Mouse (Mus musculus): ENCODE results near the gene Elmo1. TPM values are rescaled to one million over a fixed set of nuclear protein-coding genes. Genes with fewer than 3 reads are reported as not detected.

The Elmo1 gene
- polyA plus RNA-seq, 1 experiment from 2014 or later: 19.2 TPM

GRCm38 (mm10) chr13:20185034-20185846 is 94.8 kb downstream of the Elmo1 start:
- peaks cover 28% of the 10 kb centered on the region for H3K4me1 ChIP-seq (replicated peaks)
- WGBS: 94% methylated on average over 20 of the region's 20 CpGs
- H3K36me3 ChIP-seq: no peaks in the 10 kb centered on the region
- H3K27ac ChIP-seq: no peak overlapping the region
- H3K4me3 ChIP-seq: no peak overlapping the region
- H3K27me3 ChIP-seq (ENCODE audit: insufficient read depth, poor library complexity, severe bottlenecking): no peaks in the 10 kb centered on the region
- no peaks in the 10 kb centered on the region for H3K9me3 ChIP-seq
- DNase-seq (ENCODE audit: low spot score): no peak

- H3K4me3 ChIP-seq: no peak overlapping the region
- no peak for DNase-seq (ENCODE audit: low spot score)
- WGBS: 75% methylated on average over 4 of the region's 4 CpGs
- no peak overlapping the region for H3K27ac ChIP-seq
- H3K9me3 ChIP-seq: no peaks in the 10 kb centered on the region
- peaks cover 28% of the 10 kb centered on the region for H3K4me1 ChIP-seq (replicated peaks)
- no peaks in the 10 kb centered on the region for H3K27me3 ChIP-seq (ENCODE audit: insufficient read depth, poor library complexity, severe bottlenecking)
- no peaks in the 10 kb centered on the region for H3K36me3 ChIP-seq
These were observed 95.4 kb downstream of the Elmo1 start for GRCm38 (mm10) chr13:20185847-20186213.

- WGBS: 79% methylated on average over 2 of the region's 2 CpGs
- peaks cover 20% of the 10 kb centered on the region for H3K4me1 ChIP-seq (replicated peaks)
These were observed 97.3 kb downstream of the Elmo1 start for GRCm38 (mm10) chr13:20187647-20188046.

GRCm38 (mm10) chr13:20192009-20192584 is 101.7 kb downstream of the Elmo1 start:
- Histone ChIP-seq H3K4me1 (replicated peaks) (no peaks in the 10 kb centered on the region), H3K36me3 (no peaks in the 10 kb centered on the region), H3K9me3 (no peaks in the 10 kb centered on the region), H3K4me3 (no peak overlapping the region), H3K27me3 (ENCODE audit: insufficient read depth, poor library complexity, severe bottlenecking) (no peaks in the 10 kb centered on the region), H3K27ac (no peak overlapping the region)
- 85% methylated on average over 6 of the region's 6 CpGs for WGBS
- no peak for DNase-seq (ENCODE audit: low spot score)

More at GRCm38 (mm10) chr13:20187647-20188046, 97.3 kb downstream of the Elmo1 start:
- Histone ChIP-seq H3K27ac (no peak overlapping the region), H3K4me3 (no peak overlapping the region), H3K9me3 (no peaks in the 10 kb centered on the region), H3K36me3 (no peaks in the 10 kb centered on the region), H3K27me3 (ENCODE audit: insufficient read depth, poor library complexity, severe bottlenecking) (no peaks in the 10 kb centered on the region)
- no peak for DNase-seq (ENCODE audit: low spot score)

- Histone ChIP-seq H3K36me3 (no peaks in the 10 kb centered on the region), H3K27me3 (ENCODE audit: insufficient read depth, poor library complexity, severe bottlenecking) (no peaks in the 10 kb centered on the region), H3K27ac (no peak overlapping the region), H3K4me3 (no peak overlapping the region), H3K4me1 (replicated peaks) (no peaks in the 10 kb centered on the region), H3K9me3 (no peaks in the 10 kb centered on the region)
- WGBS: 71% methylated on average over 2 of the region's 2 CpGs
- DNase-seq (ENCODE audit: low spot score): no peak
These were observed 110.2 kb downstream of the Elmo1 start for GRCm38 (mm10) chr13:20200582-20200981.

- Histone ChIP-seq H3K27ac (no peak overlapping the region), H3K4me1 (replicated peaks) (no peaks in the 10 kb centered on the region), H3K27me3 (ENCODE audit: insufficient read depth, poor library complexity, severe bottlenecking) (no peaks in the 10 kb centered on the region), H3K4me3 (no peak overlapping the region), H3K36me3 (no peaks in the 10 kb centered on the region), H3K9me3 (no peaks in the 10 kb centered on the region)
- DNase-seq (ENCODE audit: low spot score): no peak
- WGBS: 92% methylated on average over 4 of the region's 4 CpGs
These were observed 112.2 kb downstream of the Elmo1 start for GRCm38 (mm10) chr13:20202617-20203016.

- H3K4me3 ChIP-seq: no peak overlapping the region
- no peak overlapping the region for H3K27ac ChIP-seq
- H3K4me1 ChIP-seq (replicated peaks): no peaks in the 10 kb centered on the region
- no peaks in the 10 kb centered on the region for H3K9me3 ChIP-seq
- DNase-seq (ENCODE audit: low spot score): no peak
- no peaks in the 10 kb centered on the region for H3K27me3 ChIP-seq (ENCODE audit: insufficient read depth, poor library complexity, severe bottlenecking)
- no peaks in the 10 kb centered on the region for H3K36me3 ChIP-seq
These were observed 113.8 kb downstream of the Elmo1 start for GRCm38 (mm10) chr13:20204165-20204564.

- Histone ChIP-seq H3K4me1 (replicated peaks) (no peaks in the 10 kb centered on the region), H3K4me3 (no peak overlapping the region), H3K36me3 (no peaks in the 10 kb centered on the region), H3K9me3 (no peaks in the 10 kb centered on the region), H3K27ac (no peak overlapping the region), H3K27me3 (ENCODE audit: insufficient read depth, poor library complexity, severe bottlenecking) (no peaks in the 10 kb centered on the region)
- DNase-seq (ENCODE audit: low spot score): no peak
- 91% methylated on average over 12 of the region's 12 CpGs for WGBS
These were observed 114.8 kb downstream of the Elmo1 start for GRCm38 (mm10) chr13:20205007-20205745.

GRCm38 (mm10) chr13:20205746-20206145 is 115.3 kb downstream of the Elmo1 start:
- Histone ChIP-seq H3K27me3 (ENCODE audit: insufficient read depth, poor library complexity, severe bottlenecking) (no peaks in the 10 kb centered on the region), H3K4me3 (no peak overlapping the region), H3K9me3 (no peaks in the 10 kb centered on the region), H3K27ac (no peak overlapping the region), H3K4me1 (replicated peaks) (no peaks in the 10 kb centered on the region), H3K36me3 (no peaks in the 10 kb centered on the region)
- no peak for DNase-seq (ENCODE audit: low spot score)
- WGBS: 91% methylated on average over 2 of the region's 2 CpGs

- peak; percentile 9 for DNase-seq (ENCODE audit: low spot score)
- no peaks in the 10 kb centered on the region for H3K9me3 ChIP-seq
- no peaks in the 10 kb centered on the region for H3K4me1 ChIP-seq (replicated peaks)
- H3K27ac ChIP-seq: no peak overlapping the region
- 64% methylated on average over 5 of the region's 5 CpGs for WGBS
- H3K4me3 ChIP-seq: no peak overlapping the region
- no peaks in the 10 kb centered on the region for H3K36me3 ChIP-seq
- no peaks in the 10 kb centered on the region for H3K27me3 ChIP-seq (ENCODE audit: insufficient read depth, poor library complexity, severe bottlenecking)
These were observed 116.7 kb downstream of the Elmo1 start for GRCm38 (mm10) chr13:20207126-20207525.

GRCm38 (mm10) chr13:20207950-20208642 is 117.7 kb downstream of the Elmo1 start:
- 57% methylated on average over 7 of the region's 7 CpGs for WGBS
- H3K27me3 ChIP-seq (ENCODE audit: insufficient read depth, poor library complexity, severe bottlenecking): no peaks in the 10 kb centered on the region
- H3K4me3 ChIP-seq: no peak overlapping the region
- no peaks in the 10 kb centered on the region for H3K36me3 ChIP-seq
- no peaks in the 10 kb centered on the region for H3K4me1 ChIP-seq (replicated peaks)
- H3K27ac ChIP-seq: no peak overlapping the region
- no peak for DNase-seq (ENCODE audit: low spot score)
- no peaks in the 10 kb centered on the region for H3K9me3 ChIP-seq

- H3K27me3 ChIP-seq (ENCODE audit: insufficient read depth, poor library complexity, severe bottlenecking): no peaks in the 10 kb centered on the region
- no peaks in the 10 kb centered on the region for H3K9me3 ChIP-seq
- H3K4me3 ChIP-seq: no peak overlapping the region
- no peaks in the 10 kb centered on the region for H3K36me3 ChIP-seq
- no peak overlapping the region for H3K27ac ChIP-seq
- DNase-seq (ENCODE audit: low spot score): no peak
- WGBS: 90% methylated on average over 5 of the region's 5 CpGs
- H3K4me1 ChIP-seq (replicated peaks): no peaks in the 10 kb centered on the region
These were observed 118.5 kb downstream of the Elmo1 start for GRCm38 (mm10) chr13:20208867-20209266.
